Mouse (Mus musculus) left cerebral cortex, adult 2 months (tissue): ENCODE results near the gene Lpcat4. TPM values are rescaled to one million over a fixed set of nuclear protein-coding genes. Genes with fewer than 3 reads are reported as not detected.

ENCODE experiments used
- DNase-seq, 2 experiments: peaks; one replicate each; pipeline ENCODE4 v3.0.0; 2021 to 2022; ENCODE audit warnings: low spot score in 2 of 2, mixed read lengths in 1 of 2; ENCODE audit errors: extremely low spot score in 1 of 2
- H3K27ac ChIP-seq: fragments of 200-600 bp; 2 replicates; pipeline ENCODE4 v1.8.1; 2022
- H3K4me3 ChIP-seq: fragments of 200-600 bp; 2 replicates; pipeline ENCODE4 v1.8.1; 2022
- CTCF ChIP-seq: fragments of 200-600 bp; IDR thresholded peaks from 2 replicates; pipeline ENCODE4 v1.8.1; 2022; ENCODE audit warnings: antibody characterized with exemption, mild to moderate bottlenecking, moderate library complexity
- intact Hi-C: fragments of 180-260 bp; cut with DNase I; formaldehyde crosslinking; loops from one replicate; pipeline ENCODE4 v1.15.1; 2025
- total RNA-seq, 2 experiments: library from RNA; stranded (reverse); gene quantifications; 2 replicates each; pipeline ENCODE4 v1.2.3; 2021

Gene Lpcat4
- total RNA-seq, 2 experiments from 2014 or later: 150 to 164 TPM

DNA sequence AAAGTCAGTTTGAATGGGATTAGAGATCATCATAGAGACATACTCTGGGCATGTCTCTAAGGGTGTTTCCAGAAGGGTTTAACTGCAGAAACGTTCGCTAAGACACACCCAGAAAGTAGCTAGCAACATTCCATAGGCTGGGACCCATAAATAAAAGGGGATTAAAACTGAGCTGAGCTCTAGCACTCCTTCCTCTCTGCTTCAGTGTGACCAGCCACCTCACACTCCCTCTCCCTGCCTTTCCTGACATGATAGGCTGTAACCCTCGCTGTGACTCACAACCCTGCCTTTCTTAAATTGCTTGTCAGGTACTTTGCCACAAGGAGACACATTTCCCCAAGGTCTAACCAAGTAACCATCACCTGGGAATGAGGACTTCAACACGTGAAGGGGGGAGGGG lies 1.3 kb upstream of the Lpcat4 start:
- DNase-seq: no peak
- no peak for TF ChIP-seq CTCF
- no peak overlapping the region for H3K27ac ChIP-seq
- H3K4me3 ChIP-seq: no peak overlapping the region
- intact Hi-C loops: loop anchor here (2.0 kb wide), 1 partner anchor 23 kb away; the partner anchor contains the start of gene Nop10

DNA sequence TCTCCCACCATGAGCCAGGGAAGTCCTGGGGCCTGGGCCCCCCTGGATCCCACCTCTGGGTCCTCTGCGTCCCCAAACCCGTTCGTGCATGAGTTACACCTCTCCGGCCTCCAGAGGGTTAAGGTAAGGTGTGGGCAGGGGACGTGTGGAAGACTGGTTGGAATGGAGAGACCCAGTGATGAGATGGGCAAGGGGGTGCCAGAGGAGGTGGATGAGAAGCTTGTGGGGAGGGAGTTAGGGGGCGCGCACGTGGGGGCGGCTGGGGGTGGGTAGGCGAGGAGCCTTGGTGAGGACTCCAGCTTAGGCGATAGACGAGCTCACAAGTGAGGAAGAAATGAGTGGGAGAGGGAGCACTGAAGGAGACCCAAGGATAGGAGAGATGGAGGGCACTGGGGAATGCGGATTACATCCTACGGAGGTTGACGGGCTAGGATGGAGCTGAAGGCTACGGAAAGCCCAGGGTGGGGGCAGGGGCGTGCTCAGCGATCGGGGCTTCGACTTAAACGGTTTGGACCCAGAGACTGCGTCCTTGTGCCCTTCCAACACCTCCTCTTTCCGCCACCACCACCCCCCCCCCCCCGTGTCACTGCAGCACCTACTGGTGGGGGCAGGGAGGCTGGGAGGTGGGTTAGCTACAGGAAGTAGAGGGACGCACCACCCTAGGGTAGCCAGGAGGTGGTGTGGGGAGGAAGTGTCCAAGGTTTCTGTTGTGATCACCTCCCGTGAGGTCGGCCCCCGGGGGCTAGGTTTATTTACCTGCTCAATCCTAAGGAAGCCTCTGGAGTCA lies 860 bp downstream of the Lpcat4 start:
- TF ChIP-seq CTCF: peak; percentile 11
- intact Hi-C loops: loop anchor here (1.0 to 2.0 kb wide), 2 partner anchors 21 to 99 kb away; partner anchors contain the start of gene Nop10
- DNase-seq: peak; percentile 41 to 45
- Histone ChIP-seq H3K4me3 (peak overlapping the region; percentile 100), H3K27ac (peak overlapping the region; percentile 100)

DNA sequence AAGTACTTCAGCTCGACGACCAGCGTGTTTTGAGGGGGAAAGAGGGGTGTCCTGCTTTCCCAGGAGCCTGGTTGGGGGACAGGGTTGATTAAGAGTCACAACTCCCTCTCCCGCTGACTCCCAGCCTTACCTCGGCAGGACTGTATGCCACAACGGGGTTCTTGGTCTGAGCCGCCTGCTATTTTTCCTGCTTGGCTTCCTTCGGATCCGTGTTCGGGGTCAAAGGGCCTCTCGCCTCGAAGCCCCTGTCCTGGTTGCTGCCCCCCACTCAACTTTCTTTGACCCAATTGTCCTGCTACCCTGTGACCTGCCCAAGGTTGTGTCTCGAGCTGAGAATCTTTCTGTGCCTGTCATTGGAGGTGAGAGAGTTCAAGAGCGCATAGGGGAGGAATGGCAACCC lies 2.5 kb downstream of the Lpcat4 start:
- intact Hi-C loops: no loop called here
- Histone ChIP-seq H3K27ac (no peak overlapping the region), H3K4me3 (no peak overlapping the region)
- no peak for DNase-seq
- TF ChIP-seq CTCF: no peak

DNA sequence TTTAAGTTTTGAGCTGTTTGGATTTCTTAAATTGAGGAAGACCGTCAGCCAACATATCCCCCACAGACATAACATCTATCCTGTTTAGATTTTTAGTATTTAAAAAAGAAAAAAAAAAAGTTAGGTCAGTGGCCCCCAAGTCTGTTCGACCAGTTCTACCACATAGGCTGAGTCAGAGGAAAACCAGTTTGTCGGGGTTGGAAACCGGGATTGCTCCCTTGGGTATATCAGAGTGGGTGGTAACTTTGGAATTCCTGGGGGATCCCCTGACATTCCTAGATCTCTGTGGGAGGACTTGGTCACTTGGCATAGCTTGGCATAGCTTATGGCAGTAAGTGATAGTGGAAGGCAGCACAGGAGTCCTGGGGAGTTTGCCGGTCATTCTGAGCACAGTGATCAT lies 6.0 kb downstream of the Lpcat4 start:
- intact Hi-C loops: no loop called here
- no peak overlapping the region for H3K4me3 ChIP-seq
- no peak for TF ChIP-seq CTCF
- no peak overlapping the region for H3K27ac ChIP-seq
- DNase-seq: no peak

DNA sequence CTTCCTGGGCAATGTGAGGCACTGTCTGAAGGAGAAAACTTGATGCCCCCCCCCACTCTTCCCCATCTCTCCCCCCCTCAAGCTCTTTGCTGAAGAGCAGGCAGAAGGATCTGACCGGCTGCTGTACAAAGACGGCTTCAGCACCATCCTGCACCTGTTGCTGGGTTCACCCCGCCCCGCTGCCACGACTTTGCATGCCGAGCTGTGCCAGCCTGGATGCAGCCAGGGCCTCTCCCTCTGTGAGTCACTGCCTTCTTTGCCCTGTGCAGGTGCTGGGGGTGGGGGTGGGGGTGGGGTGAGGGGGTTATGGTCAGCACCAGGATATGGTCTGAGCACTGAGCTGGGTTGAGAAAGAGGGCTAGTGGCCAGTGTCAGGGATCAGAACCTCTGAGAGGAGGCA lies 6.9 kb downstream of the Lpcat4 start:
- DNase-seq: no peak
- no peak overlapping the region for H3K4me3 ChIP-seq
- H3K27ac ChIP-seq: no peak overlapping the region
- TF ChIP-seq CTCF: no peak
- intact Hi-C loops: no loop called here

DNA sequence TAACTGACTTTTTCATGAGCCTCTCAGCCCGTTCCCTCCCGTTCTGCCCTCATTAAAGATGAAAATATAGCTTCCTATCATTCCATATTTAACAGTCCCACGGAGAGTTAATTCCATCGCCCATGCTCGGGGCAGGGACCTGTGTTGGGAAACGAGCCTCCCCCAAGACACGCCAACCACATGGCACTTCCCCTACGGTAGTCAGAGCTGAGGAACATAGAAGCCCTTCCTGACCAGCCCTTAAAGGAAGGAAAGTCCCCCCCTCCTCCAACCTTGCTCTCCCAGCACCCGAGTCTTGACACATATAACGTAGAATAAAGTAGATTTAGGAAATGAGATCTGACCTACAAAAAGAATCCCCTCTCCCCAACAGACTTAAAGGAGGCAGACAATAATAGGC lies 8.1 kb downstream of the Lpcat4 start:
- Histone ChIP-seq H3K27ac (no peak overlapping the region; the same call in 1 of the 2 replicates), H3K4me3 (no peak overlapping the region)
- no peak for DNase-seq
- TF ChIP-seq CTCF: no peak
- intact Hi-C loops: no loop called here

DNA sequence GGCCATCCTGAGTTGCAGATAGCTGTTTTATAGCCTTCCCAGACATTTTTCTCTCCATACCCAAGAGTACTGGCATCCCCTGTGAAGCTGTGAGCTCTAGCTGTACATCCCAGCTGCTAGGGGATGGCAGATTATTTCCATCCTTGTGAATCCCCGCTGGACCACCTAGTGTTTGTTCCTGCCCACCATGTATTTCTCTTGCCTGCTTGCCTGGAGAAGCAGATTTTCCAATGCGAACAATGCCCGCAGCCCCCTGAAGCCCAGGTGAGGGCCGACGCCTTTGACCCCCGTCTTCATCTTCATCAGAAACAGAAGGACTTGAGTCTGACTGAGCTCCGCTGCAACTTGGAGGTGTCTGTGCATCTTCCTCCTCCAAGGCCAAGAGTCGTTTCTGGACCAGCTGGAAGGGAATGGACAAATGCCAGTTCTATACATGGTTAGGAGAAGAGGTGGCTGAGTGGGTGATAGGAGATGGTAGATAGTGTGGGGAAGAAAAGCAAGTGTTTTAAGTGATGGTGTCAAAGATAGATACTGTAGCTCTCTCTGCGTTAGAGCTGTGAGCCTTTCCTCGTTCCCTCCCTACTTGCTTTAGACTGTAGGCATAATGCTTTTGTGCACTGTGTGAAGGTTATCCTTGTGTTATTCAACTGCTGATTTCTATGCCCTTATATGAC lies 10.6 kb downstream of the Lpcat4 start:
- DNase-seq: no peak
- no peak for TF ChIP-seq CTCF
- intact Hi-C loops: no loop called here
- H3K27ac ChIP-seq: peak overlapping the region; percentile 88
- no peak overlapping the region for H3K4me3 ChIP-seq

DNA sequence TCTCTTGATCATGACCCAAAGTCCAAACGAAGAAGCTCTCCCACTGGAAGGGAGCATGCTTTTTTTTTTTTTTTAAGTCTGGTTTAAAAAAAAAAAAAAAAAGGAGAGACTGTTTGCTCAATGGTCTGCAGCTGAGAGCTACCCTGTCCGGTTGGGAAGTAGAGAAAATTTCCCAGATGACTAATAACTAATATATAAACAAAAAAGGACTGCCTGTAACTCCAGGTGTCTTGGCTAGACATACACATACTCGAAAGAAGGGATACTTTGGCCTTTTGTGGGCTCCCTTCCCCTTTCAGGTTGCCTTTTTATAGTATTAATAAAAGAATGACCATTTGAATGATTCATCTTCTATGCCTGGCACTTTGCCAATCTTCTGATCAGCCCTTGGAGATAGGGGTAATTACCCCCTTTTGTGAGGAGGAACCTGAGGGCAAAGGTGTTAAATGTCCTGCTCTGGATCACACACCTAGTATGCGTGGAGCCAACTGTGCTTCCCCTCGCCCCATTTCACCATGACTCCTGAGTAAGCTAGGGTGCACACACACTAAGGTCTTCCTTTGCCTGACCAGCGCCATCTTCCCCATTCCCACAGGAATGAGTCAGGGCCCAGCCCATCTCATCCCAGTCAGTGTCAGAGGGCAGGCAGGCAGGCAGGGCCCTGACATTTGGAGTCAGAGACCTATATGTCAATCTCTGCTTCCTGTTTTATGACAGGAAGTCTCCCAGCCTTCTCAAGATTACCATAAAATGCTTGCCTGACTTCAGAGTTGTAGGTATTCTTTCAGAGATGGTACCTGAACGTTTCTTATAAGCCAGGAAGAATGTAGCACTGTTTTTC lies 15.6 kb downstream of the Lpcat4 start:
- intact Hi-C loops: no loop called here
- Histone ChIP-seq H3K27ac (no peak overlapping the region), H3K4me3 (no peak overlapping the region)
- TF ChIP-seq CTCF: no peak
- no peak for DNase-seq

DNA sequence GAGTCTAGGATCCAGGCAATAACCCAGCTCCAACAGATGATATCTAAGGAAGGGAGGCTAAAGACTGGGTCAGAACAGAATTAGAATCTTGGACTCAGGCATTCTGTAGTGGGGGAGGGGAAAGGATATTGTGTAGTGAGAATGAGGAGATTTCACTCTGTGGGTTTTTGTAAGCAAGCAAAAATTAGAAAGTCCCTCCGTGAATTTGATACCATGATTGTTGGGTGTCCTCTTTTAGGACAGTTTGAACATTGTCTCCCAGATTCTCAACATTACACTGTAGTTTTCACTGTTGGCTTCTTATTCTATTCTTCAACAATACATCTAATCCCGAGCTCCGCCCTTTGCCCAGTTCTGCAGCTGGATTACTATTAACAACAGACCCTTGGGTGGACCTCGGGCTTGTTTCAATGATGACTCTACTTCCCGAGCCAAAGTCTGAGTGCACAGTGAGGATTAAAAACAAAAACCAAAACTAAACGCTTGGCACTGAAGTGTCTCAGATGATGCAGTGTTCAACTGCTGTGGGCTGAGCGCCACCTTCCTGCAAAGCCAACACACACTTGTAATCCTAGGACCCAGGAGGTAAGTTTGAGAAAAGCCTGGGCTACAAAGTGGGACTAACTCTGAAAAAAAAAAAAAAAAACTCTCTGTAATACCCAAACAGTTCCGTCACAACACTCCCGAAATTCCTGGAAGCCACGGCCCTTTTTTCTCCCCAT lies 20.1 kb downstream of the Lpcat4 start, which contains the start of gene Nutm1:
Nutm1 (minus strand) TSS at position 51 of the 722 bp plus-strand sequence.
- intact Hi-C loops: no loop called here
- no peak for DNase-seq
- Histone ChIP-seq H3K4me3 (no peak within 1 kb of the TSS), H3K27ac (no peak within 1 kb of the TSS)
- TF ChIP-seq CTCF: peak; percentile 20; the same call in 1 of the 2 replicates

DNA sequence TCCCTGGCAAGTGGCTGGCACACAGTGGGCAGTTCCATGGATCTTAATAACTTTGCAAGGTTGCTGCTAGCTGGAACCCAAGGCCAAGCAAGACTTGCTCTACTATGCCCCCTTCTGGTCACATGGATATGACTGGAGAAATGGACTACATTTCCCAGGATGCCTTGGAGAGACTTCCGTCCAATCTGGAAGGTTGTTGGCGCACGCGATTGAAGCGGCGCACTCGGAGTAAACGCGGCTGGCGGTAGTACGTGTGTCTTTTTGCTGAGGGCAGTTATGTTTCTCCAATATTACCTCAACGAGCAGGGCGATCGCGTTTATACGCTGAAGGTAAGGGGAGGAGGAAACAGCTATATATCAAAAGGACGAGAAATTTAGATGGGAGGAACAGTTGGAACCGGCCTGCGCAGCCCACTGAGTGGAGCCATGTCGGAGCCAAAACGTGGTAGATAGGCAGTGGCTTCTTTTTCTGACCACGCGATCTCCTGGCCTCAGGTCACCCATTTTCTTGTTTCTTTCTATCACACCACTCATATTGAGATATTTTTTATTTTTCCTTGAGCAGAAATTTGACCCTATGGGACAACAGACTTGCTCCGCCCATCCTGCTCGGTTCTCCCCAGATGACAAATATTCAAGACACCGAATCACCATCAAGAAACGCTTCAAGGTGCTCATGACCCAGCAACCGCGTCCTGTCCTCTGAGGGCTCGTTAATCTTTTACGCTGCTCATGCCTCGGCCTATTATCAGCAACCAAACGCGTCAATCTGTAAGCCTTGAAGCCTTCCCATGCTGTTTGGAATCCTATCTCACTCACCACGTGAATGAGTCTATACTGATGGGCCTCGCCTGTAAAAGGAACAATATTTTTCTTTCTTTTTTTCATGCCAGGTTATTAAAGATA lies 22.7 kb downstream of the Lpcat4 start, which contains the start of gene Nop10:
Nop10 (plus strand) TSS at position 179 of the 906 bp plus-strand sequence.
- TF ChIP-seq CTCF: peak; percentile 94
- H3K4me3 ChIP-seq: peak within 1 kb of the TSS; percentile 78
- H3K27ac ChIP-seq: peak within 1 kb of the TSS; percentile 83
- intact Hi-C loops: loop anchor here (2.0 to 10.0 kb wide), 6 partner anchors 23 to 230 kb away; partner anchors contain the start of genes Aven, Emc4, Emc7 and Lpcat4
- DNase-seq: peak; percentile 86 to 87
